Mouse (Mus musculus) liver, postnatal 0 days (tissue): ENCODE results near the gene Dnah11.
"Not testable (repeated sequence)": the region's sequence is repeated elsewhere in the genome, so short reads cannot be mapped to it uniquely, and the experiment has no call there.

Experiments
- CTCF ChIP-seq: sonication (generic); IDR thresholded peaks from 2 replicates; pipeline ENCODE4 v1.5.1; 2016; ENCODE audit warnings: antibody characterized with exemption, low read depth
- EP300 ChIP-seq: IDR thresholded peaks from 2 replicates; pipeline ENCODE4 v1.6.1; 2016; ENCODE audit warnings: antibody characterized with exemption, low read depth, mild to moderate bottlenecking

- TF ChIP-seq CTCF, EP300: not testable (repeated sequence)
Observed at GRCm38 (mm10) chr12:117900798-117901197, 298.0 kb downstream of the Dnah11 start.
